Mouse (Mus musculus) neutrophil, adult 65 days (primary cell): ENCODE measurements around the gene Pin4. TPM values are rescaled to one million over a fixed set of nuclear protein-coding genes. Genes with fewer than 3 reads are reported as not detected.

ENCODE experiments used
- total RNA-seq: library from RNA; stranded (reverse); gene quantifications from 2 replicates; pipeline ENCODE4 v1.2.4, GENCODE M21; 2023

The Pin4 gene
- total RNA-seq, result 12.0 and 17.7 TPM in 2 replicates

GRCm38 (mm10) chrX:102119042-102119864 is at the start of gene Pin4:
Pin4 (plus strand) TSS chrX:102119447.

GRCm38 (mm10) chrX:102070591-102071471 is 48.4 kb upstream of the Pin4 start, which contains the start of gene Rtl5:
Rtl5 (minus strand) TSS chrX:102071304.

DNA sequence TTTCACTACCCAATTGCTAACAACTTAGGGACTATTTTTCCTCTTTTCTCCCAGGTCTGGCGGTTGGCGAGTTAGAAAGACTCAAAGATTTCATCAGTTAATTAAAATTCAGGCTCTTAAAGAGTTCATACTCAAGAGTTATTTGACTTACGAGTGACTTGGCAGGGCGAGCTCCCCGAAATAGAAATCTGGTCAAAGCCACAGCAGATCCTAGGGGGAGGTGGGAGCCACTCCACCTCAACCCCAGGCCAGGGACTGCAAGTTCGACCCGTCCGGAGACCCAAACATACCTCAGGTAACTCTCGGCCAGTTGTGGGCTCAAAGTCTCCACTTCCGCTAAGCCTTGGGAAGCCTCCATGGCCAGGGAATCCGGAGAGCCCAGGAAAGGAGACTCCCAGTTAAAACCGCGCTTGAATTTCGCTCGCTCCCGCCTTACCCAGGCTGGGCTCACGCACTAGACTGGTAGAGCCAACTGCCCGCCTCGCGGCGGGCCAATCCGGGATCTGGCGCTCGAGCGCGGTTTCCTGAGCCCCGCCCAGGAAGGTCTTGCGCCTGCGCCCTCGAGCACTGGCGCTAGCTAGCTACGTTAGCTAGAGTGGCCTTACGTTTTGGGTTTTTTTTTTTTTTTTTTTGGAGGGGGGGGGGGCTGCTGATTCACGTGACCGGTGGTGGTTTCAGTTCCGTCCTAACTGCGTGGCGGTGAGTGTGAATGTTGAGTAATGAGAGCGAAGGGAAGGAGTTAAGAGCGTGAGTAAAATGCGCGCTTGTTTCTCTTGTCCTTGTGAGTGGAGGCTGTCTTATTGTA is 37.6 kb downstream of the Pin4 start, which contains the start of gene Ercc6l:
Gene Ercc6l (minus strand): TSS at position 474 of the 805 bp plus-strand sequence.

Other genes starting within 250 kb of the Pin4 start
- gene Rtl5, start 48.1 kb upstream of the Pin4 start, total RNA-seq, result 1.3 and 4.8 TPM in 2 replicates
- 7.5 and 8.3 TPM in 2 replicates for gene Ercc6l, start 37.6 kb downstream of the Pin4 start, total RNA-seq
- gene Rps4x, start 69.9 kb downstream of the Pin4 start, total RNA-seq, result 633 and 671 TPM in 2 replicates
- not detected in 2 replicates for gene Cited1, start 132.7 kb downstream of the Pin4 start, total RNA-seq